Mouse (Mus musculus) embryonic fibroblast, embryonic 13.5 days (primary cell): Measurements from ENCODE around the gene Capn11.

Experiments
- CTCF ChIP-seq: IDR thresholded peaks from 2 replicates; pipeline ENCODE4 v1.5.1; 2011; ENCODE audit warnings: mild to moderate bottlenecking, control low read depth, low read length, moderate library complexity, borderline replicate concordance; ENCODE audit not compliant: insufficient read depth
- POLR2A ChIP-seq: IDR thresholded peaks from 2 replicates; pipeline ENCODE4 v1.6.1; 2011; ENCODE audit warnings: low read depth, mild to moderate bottlenecking, control low read depth, low read length, moderate library complexity

DNA sequence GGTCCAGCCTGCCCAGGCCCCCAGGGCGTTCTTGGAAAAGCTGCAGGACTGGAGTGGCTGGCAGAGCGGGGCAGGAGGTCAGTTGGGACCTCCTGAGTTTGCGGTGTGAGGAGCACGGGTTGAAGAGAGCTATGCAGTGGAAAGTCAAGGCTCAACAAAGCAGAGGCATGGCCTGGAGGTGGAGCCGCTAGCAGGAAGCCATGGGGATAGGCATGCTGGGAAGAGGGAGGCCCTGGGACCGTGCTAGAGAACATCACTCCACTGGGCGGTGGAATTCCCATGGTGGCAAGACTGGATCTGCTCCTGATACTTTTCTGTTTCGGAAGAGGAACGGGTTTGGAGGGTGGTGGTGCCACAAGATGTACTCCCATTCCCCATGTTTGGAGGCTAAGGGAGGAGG, 37.9 kb upstream of the Capn11 start:
- no peak for TF ChIP-seq CTCF
- no peak for TF ChIP-seq POLR2A
